Mouse (Mus musculus) spleen, adult 2 months (tissue): ENCODE measurements around the gene Ubiad1.

Experiments
- CTCF ChIP-seq: fragments of 200-500 bp; IDR thresholded peaks from 2 replicates; pipeline ENCODE4 v1.5.1; 2011; ENCODE audit warnings: mild to moderate bottlenecking, inconsistent platforms; ENCODE audit not compliant: insufficient read depth, insufficient read length, insufficient replicate concordance; ENCODE audit errors: extremely low read depth
- POLR2A ChIP-seq: fragments of 200-500 bp; IDR thresholded peaks from 2 replicates; pipeline ENCODE4 v1.6.1; 2011; ENCODE audit warnings: low read depth, low read length, inconsistent platforms

DNA sequence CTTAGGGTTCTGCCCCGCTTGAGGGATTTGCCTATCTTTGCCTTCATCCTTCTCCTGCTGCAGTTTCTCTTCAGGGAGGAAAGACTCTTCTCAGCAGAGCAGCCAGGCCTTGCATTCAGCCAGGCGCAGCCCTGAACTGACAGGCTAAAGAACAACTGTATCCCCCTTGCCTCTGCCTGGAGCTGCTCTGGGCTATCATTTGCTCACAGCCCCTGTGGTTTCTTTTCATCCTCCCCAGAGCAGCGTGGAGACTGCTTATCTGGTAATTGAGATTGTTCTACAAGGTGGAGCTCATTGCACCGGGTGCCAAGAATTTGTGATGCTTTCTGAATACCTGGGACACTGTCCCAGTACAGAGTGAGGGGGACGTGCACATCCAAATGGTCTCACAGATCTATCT is 16.0 kb downstream of the Ubiad1 start:
- TF ChIP-seq CTCF: no peak
- no peak for TF ChIP-seq POLR2A
